Mouse (Mus musculus): Measurements from ENCODE around the gene Dll3.

The Dll3 gene

GRCm38 (mm10) chr7:28301616-28302433, at the start of gene Dll3:
Dll3 (minus strand) TSS chr7:28302238.
- peak; percentile 33 to 34 for DNase-seq (ENCODE audit: low spot score in 2 of 2)

- DNase-seq (ENCODE audit: low spot score in 2 of 2): no peak
Measured at GRCm38 (mm10) chr7:28351676-28352191, 49.7 kb upstream of the Dll3 start.

- peak; percentile 97 to 99 for DNase-seq (ENCODE audit: low spot score in 2 of 2)
Measured at GRCm38 (mm10) chr7:28350155-28350883, 48.3 kb upstream of the Dll3 start, which contains the start of gene Rps16. Rps16 (plus strand) TSS chr7:28350652.

- DNase-seq (ENCODE audit: low spot score in 2 of 2): no peak
Measured at GRCm38 (mm10) chr7:28348601-28349000, 46.6 kb upstream of the Dll3 start.

- DNase-seq (ENCODE audit: low spot score in 2 of 2): no peak
Measured at GRCm38 (mm10) chr7:28347746-28348145, 45.7 kb upstream of the Dll3 start.

GRCm38 (mm10) chr7:28344637-28345036, 42.6 kb upstream of the Dll3 start:
- peak; percentile 71 to 72 for DNase-seq (ENCODE audit: low spot score in 2 of 2)

- no peak for DNase-seq (ENCODE audit: low spot score in 2 of 2)
Measured at GRCm38 (mm10) chr7:28341381-28341780, 39.3 kb upstream of the Dll3 start.

- DNase-seq (ENCODE audit: low spot score in 2 of 2): peak in 1 of 2 experiments; percentile 32
Measured at GRCm38 (mm10) chr7:28339213-28339917, 37.3 kb upstream of the Dll3 start.

- DNase-seq (ENCODE audit: low spot score in 2 of 2): peak; percentile 97
Measured at GRCm38 (mm10) chr7:28338108-28338998, 36.3 kb upstream of the Dll3 start, which contains the start of gene Supt5. Supt5 (minus strand) TSS chr7:28338746.

- DNase-seq (ENCODE audit: low spot score in 2 of 2): no peak
Measured at GRCm38 (mm10) chr7:28335471-28335870, 33.4 kb upstream of the Dll3 start.

- DNase-seq (ENCODE audit: low spot score in 2 of 2): no peak
Measured at GRCm38 (mm10) chr7:28334534-28334933, 32.5 kb upstream of the Dll3 start.

- DNase-seq (ENCODE audit: low spot score in 2 of 2): no peak
Measured at GRCm38 (mm10) chr7:28328260-28328659, 26.2 kb upstream of the Dll3 start.

- DNase-seq (ENCODE audit: low spot score in 2 of 2): no peak
Measured at GRCm38 (mm10) chr7:28326457-28326856, 24.4 kb upstream of the Dll3 start.

- DNase-seq (ENCODE audit: low spot score in 2 of 2): no peak
Measured at GRCm38 (mm10) chr7:28325293-28325692, 23.3 kb upstream of the Dll3 start.

- DNase-seq (ENCODE audit: low spot score in 2 of 2): no peak
Measured at GRCm38 (mm10) chr7:28321974-28322720, 20.1 kb upstream of the Dll3 start.

- DNase-seq (ENCODE audit: low spot score in 2 of 2): no peak
Measured at GRCm38 (mm10) chr7:28318714-28319113, 16.7 kb upstream of the Dll3 start.

GRCm38 (mm10) chr7:28318036-28318435, 16.0 kb upstream of the Dll3 start:
- DNase-seq (ENCODE audit: low spot score in 2 of 2): no peak

- DNase-seq (ENCODE audit: low spot score in 2 of 2): peak; percentile 99 to 100
Measured at GRCm38 (mm10) chr7:28311926-28312543, 10.0 kb upstream of the Dll3 start, which contains the start of gene Timm50. Timm50 (minus strand) TSS chr7:28312072.

- no peak for DNase-seq (ENCODE audit: low spot score in 2 of 2)
Measured at GRCm38 (mm10) chr7:28311151-28311925, 9.3 kb upstream of the Dll3 start.
